Mouse (Mus musculus): ENCODE data around the gene Hectd2. TPM values are rescaled to one million over a fixed set of nuclear protein-coding genes. Genes with fewer than 3 reads are reported as not detected.

Gene Hectd2
- polyA plus RNA-seq, 1 experiment from 2014 or later, result 12.8 TPM

DNA sequence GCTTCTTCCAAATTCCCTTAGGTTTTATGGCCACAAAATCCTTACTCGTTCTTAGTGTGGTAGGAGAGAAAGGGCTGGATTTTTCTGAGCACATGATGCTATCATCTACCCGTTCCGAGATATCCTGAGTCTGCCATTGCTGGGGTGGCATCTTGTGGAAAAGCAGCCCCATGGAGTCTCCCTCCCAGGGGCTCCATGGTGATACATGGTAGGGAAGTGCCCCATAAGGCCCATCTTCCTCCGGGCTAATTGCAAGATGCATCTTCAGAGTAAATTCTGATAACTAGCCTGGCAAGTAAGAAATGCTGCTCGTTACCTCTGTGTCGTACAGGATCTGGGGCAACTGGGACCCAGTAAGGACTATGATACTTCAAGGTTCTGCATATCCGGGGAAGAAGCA, 110.8 kb downstream of the Hectd2 start:
- no peaks in the 10 kb centered on the region for H3K36me3 ChIP-seq (ENCODE audit: poor library complexity, severe bottlenecking)
- H3K4me1 ChIP-seq, result peaks cover 17% of the 10 kb centered on the region
- no peak overlapping the region for H3K27ac ChIP-seq
- H3K4me3 ChIP-seq, result no peak overlapping the region
- 89% methylated on average over 7 of the region's 7 CpGs for WGBS
- H3K4me2 ChIP-seq, result no peak overlapping the region
- H3K9ac ChIP-seq, result no peak overlapping the region
- no peaks in the 10 kb centered on the region for H3K9me3 ChIP-seq (replicated peaks)
- ATAC-seq, result no peak
- H3K27me3 ChIP-seq, result no peaks in the 10 kb centered on the region

DNA sequence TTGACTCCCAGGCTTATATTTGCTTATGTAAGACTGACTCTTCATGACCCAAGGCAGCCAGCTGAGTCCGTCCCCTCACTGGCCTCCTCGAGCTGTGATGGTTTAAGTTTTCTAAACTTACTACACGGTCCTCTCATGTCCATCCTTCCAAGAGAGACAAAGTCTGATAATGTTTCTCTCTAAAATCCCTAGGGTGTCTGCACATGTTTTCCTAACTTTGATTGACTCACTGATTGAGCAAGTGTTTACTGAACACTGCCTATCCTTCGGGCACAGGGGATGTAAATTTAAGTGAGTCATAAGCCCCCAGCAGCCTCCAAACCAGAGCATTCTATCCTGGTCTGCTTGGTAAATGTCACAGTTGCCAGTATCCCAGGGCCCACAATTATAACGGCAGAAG, 111.2 kb downstream of the Hectd2 start:
- no peak overlapping the region for H3K4me2 ChIP-seq
- no peak overlapping the region for H3K9ac ChIP-seq
- 79% methylated on average over 5 of the region's 5 CpGs for WGBS

DNA sequence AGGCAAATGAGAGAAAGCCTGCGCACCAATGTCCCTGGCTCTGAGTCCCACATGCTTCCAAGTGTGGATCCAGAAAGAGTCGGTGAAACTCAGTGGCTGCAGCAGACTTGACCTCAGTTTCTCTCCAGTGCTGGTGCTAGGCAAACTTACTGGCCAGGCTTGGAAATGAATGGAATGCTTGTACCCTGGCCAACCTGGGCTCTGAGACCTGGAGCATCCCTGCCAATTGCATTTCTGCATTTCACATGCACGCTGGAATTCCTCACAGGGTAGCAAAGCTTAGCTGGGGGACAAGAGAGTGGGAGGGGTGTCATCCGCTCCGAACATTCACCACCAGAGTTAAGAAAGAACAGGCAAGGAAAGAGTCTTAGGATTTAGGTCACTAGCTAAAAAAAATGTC, 112.0 kb downstream of the Hectd2 start:
- ATAC-seq, result no peak
- Histone ChIP-seq H3K4me1 (peaks cover 25% of the 10 kb centered on the region), H3K9me3 (replicated peaks) (no peaks in the 10 kb centered on the region), H3K4me2 (no peak overlapping the region), H3K27me3 (no peaks in the 10 kb centered on the region), H3K9ac (no peak overlapping the region), H3K4me3 (no peak overlapping the region), H3K27ac (no peak overlapping the region), H3K36me3 (ENCODE audit: poor library complexity, severe bottlenecking) (no peaks in the 10 kb centered on the region)
- 96% methylated on average over 5 of the region's 5 CpGs for WGBS

More for the DNA sequence above, 111.2 kb downstream of the Hectd2 start:
- H3K4me1 ChIP-seq, result peaks cover 21% of the 10 kb centered on the region
- no peaks in the 10 kb centered on the region for H3K27me3 ChIP-seq
- no peaks in the 10 kb centered on the region for H3K36me3 ChIP-seq (ENCODE audit: poor library complexity, severe bottlenecking)
- no peaks in the 10 kb centered on the region for H3K9me3 ChIP-seq (replicated peaks)
- ATAC-seq, result no peak
- no peak overlapping the region for H3K4me3 ChIP-seq
- no peak overlapping the region for H3K27ac ChIP-seq

DNA sequence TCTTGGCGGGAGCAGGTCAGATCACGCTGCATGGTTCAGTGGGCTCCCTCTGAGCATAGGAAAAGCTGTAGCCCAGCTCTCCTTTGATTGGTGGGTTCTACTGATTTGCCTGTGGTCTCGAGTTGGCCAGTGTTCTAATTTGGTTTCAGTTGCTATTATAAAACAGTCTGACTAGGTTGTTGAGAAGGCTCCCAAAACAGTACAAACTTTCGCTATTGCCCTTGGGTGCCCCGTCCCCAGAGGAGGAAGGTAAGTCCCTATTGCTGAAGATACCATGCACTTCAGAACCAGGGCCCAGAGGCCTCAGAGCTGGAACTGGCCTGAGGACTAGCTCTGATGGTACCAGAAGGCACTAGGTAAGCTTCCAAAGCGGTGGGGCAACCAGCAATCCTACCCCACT, 112.9 kb downstream of the Hectd2 start:
- Histone ChIP-seq H3K4me2 (no peak overlapping the region), H3K4me3 (no peak overlapping the region), H3K9ac (no peak overlapping the region), H3K4me1 (peaks cover 25% of the 10 kb centered on the region), H3K36me3 (ENCODE audit: poor library complexity, severe bottlenecking) (no peaks in the 10 kb centered on the region), H3K27me3 (no peaks in the 10 kb centered on the region), H3K9me3 (replicated peaks) (no peaks in the 10 kb centered on the region), H3K27ac (no peak overlapping the region)
- WGBS, result 87% methylated on average over 6 of the region's 6 CpGs
- ATAC-seq, result no peak

DNA sequence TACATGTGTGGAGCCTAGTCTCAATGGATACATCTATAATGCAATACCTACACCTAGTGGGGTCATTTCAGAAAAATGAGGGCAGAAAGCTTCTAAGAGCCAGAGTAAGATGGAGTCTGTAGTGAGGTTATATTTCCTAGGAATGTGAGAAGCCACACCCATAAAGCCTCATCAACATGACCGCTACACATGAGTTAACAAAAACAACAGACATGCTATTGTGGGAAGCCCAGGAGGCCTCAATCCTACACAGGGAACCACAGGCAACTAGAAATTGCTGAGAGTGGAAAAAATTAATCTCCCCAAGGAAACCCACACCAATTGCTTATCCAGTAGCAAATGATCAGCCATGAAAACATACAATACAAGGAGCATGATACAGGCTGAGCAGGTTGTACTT, 113.7 kb downstream of the Hectd2 start:
- Histone ChIP-seq H3K27me3 (no peaks in the 10 kb centered on the region), H3K4me2 (no peak overlapping the region), H3K4me3 (no peak overlapping the region), H3K4me1 (peaks cover 25% of the 10 kb centered on the region), H3K9ac (no peak overlapping the region), H3K9me3 (replicated peaks) (no peaks in the 10 kb centered on the region), H3K27ac (no peak overlapping the region), H3K36me3 (ENCODE audit: poor library complexity, severe bottlenecking) (no peaks in the 10 kb centered on the region)
- WGBS, result 87% methylated on average over 1 of the region's 1 CpGs
- ATAC-seq, result no peak

DNA sequence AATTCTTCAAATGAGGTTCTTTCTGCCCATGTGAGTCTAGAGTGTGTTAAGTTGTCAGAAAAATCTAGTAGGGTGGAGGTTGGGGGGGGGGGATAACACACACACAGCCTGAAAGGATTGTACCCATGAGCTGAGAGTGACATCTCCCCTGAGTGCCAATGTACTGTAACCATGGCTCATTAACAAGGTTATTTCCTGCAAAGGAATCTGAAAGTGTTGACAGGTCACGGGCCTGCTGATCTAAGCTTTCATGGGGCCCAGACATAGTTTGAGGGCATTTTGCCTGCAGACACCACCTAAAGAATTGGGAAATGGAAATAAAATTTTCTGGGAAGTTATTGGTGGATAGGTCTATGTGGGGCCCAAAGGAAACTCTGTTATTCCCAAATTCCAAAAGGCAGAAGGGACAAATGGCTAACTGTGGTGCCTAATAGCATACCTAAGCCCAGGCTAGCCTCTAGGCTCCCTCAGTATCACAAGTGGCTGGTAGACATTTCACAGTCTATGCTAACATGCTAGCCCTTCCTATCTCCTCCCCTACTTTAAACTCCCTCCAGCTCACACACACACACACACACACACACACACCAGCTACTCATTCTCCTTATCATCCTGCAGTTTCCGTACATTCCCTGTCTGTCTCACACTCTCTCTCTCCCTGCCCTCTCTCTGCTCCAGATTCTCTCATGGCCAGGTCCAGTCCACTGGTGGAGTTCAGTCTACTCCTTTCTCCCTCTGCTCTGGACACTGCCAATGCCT, 114.6 kb downstream of the Hectd2 start:
- H3K27ac ChIP-seq, result peak overlapping the region; percentile 31
- WGBS, result 60% methylated on average over 2 of the region's 2 CpGs
- no peaks in the 10 kb centered on the region for H3K36me3 ChIP-seq (ENCODE audit: poor library complexity, severe bottlenecking)
- H3K4me3 ChIP-seq, result no peak overlapping the region
- no peak overlapping the region for H3K9ac ChIP-seq
- no peaks in the 10 kb centered on the region for H3K27me3 ChIP-seq
- H3K4me1 ChIP-seq, result peaks cover 25% of the 10 kb centered on the region
- no peak overlapping the region for H3K4me2 ChIP-seq
- peak; percentile 13; the same call in 1 of the 2 replicates for ATAC-seq
- no peaks in the 10 kb centered on the region for H3K9me3 ChIP-seq (replicated peaks)

DNA sequence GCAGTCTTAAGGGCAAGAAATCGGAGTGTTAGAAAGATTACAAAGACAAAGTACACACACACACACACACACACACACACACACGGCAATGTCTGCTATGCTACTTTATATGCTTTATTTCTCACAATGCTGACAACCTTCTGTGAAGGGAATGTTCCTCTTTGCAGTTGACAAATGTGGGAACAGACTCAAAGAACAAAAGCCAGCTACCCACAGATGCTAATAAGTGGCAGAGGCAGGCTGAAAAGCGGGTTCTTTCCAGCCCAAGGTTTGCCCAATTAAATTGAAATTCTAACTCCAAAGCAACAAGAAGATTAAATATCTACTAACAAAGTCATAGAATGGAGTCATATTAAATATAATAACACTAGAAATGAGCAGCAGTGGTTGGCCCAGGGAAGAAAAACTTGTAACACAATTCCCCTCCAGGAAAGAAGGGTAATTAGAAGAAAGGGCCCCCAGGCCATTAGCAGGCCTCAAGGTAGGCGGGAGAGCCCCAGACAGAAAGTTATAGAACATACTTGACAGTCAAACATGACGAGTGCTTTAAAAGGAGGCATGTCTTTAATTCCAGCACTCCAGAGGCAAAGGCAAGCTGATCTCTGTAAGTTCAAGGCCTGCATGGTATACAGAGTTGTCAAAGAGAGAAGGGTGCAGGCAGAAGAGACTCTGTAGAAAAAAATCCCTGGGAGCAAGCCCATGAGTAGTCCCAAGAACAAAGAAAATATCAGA, 115.4 kb downstream of the Hectd2 start:
- Histone ChIP-seq H3K4me1 (peaks cover 25% of the 10 kb centered on the region), H3K9ac (no peak overlapping the region), H3K27ac (peak overlapping the region; percentile 31), H3K4me3 (no peak overlapping the region), H3K27me3 (no peaks in the 10 kb centered on the region), H3K4me2 (no peak overlapping the region), H3K36me3 (ENCODE audit: poor library complexity, severe bottlenecking) (no peaks in the 10 kb centered on the region), H3K9me3 (replicated peaks) (no peaks in the 10 kb centered on the region)
- ATAC-seq, result no peak
- 19% methylated on average over 5 of the region's 5 CpGs for WGBS

Other genes with a start within 250 kb of the Hectd2 start
- gene Pcgf5, start 206.3 kb upstream of the Hectd2 start, polyA plus RNA-seq (2015; fragmentation: Nextera tagmentation; extraction: Ambion mirVana), result 23.0 and 25.2 TPM in 2 replicates
- gene Ppp1r3c, start 182.0 kb downstream of the Hectd2 start, polyA plus RNA-seq (2015; fragmentation: Nextera tagmentation; extraction: Ambion mirVana), result 3.7 and 4.9 TPM in 2 replicates